In genomic region chr8:110644422-110644821, GRCm38 (mm10) we compare ENCODE assay signal across 23 mouse cellular contexts.
"Had no signal": no experiment of that assay in that cellular context is flagged by ENCODE, and none has a peak within 500 bp of the region (broad histone marks: within the 10 kb centered on the region; RNA-seq: fewer than 3 reads in every experiment).

No protein-coding gene starts in this region.

- H3K27me3 ChIP-seq: heart, embryonic 12.5 days; hindbrain, embryonic 12.5 days; limb, embryonic 13.5 days; limb, embryonic 15.5 days; liver, embryonic 12.5 days had no signal

- H3K4me1 ChIP-seq: hindbrain, embryonic 10.5 days; hindbrain, embryonic 12.5 days; limb, embryonic 13.5 days; limb, embryonic 15.5 days; liver, embryonic 12.5 days had no signal

- H3K9me3 ChIP-seq: heart, embryonic 10.5 days; heart, embryonic 12.5 days; hindbrain, embryonic 10.5 days; hindbrain, embryonic 12.5 days; limb, embryonic 13.5 days; limb, embryonic 15.5 days; liver, embryonic 12.5 days had no signal

- ATAC-seq: hindbrain, embryonic 16.5 days; intestine, embryonic 16.5 days; liver, embryonic 12.5 days had no signal

- H3K4me2 ChIP-seq: heart, embryonic 12.5 days; hindbrain, embryonic 12.5 days; hindbrain, embryonic 14.5 days; limb, embryonic 13.5 days; limb, embryonic 15.5 days; liver, embryonic 12.5 days had no signal

- H3K27ac ChIP-seq: gastrocnemius, adult 2 months; heart, embryonic 10.5 days; hindbrain, embryonic 10.5 days; hindbrain, embryonic 12.5 days; hindbrain, embryonic 14.5 days; limb, embryonic 13.5 days; limb, embryonic 15.5 days; liver, embryonic 12.5 days; liver, embryonic 14.5 days had no signal

- H3K9ac ChIP-seq: heart, embryonic 12.5 days; hindbrain, embryonic 12.5 days; hindbrain, embryonic 14.5 days; limb, embryonic 13.5 days; limb, embryonic 15.5 days; liver, embryonic 12.5 days; liver, embryonic 14.5 days had no signal

- DNase-seq: gastrocnemius, adult 2 months; gastrocnemius, postnatal 10 days; gastrocnemius, postnatal 25 days; heart, adult 18-20 months; heart, postnatal 10 days; heart, postnatal 4 days; kidney, adult 18-20 months; kidney, postnatal 10 days; layer of hippocampus, adult 9-11 months; layer of hippocampus, postnatal 36 days; left cerebral cortex, postnatal 4 days; lung, adult 18-20 months had no signal

- H3K4me3 ChIP-seq: gastrocnemius, adult 2 months; heart, embryonic 10.5 days; heart, embryonic 12.5 days; hindbrain, embryonic 10.5 days; hindbrain, embryonic 12.5 days; limb, embryonic 13.5 days; limb, embryonic 15.5 days; liver, embryonic 12.5 days had no signal
